Comparison of ENCODE assay signal across 21 mouse cellular contexts in the genomic region with DNA sequence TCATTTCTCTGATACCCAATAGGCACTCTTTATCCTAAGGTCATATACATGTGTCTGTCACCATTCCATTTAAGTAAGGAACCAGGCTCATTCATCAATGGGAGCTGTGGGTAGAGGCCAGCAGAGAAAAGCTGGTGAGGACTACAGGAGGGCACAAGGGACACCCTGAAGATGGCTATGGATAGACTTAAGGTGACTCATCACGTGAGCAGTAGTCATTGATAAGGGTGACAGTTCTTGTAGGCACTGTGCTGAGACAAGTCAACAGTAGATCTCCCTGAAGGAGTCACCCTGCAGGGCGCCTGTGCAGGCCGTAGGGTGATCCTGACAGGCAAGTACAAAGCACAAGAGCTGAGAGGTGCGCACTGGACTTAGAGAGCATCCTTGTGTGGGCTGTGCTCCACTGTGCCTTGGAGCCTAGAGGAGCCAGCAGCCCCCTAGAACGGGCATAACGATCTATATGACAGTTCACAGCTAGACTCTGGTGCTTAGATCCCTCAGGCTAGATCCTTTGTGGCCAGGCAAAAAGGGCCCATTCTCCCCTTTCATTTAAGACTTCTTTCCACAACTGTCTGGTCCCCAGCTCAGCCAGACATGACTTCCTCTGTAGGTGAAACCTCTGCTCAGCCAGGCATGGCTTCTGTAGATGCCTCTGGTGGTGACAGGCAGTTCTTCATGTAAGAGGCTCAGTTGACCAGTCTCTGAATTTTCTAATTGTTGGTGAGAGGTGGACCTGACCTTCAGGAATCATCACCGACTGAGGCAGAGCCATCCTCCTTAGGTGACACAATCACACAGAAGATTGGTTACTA.
DNase-seq lines count a peak whose midpoint lies in the region; ATAC-seq and TF ChIP-seq lines count a peak whose summit lies in the region.
"Had no signal": no experiment of that assay in that cellular context is flagged by ENCODE, and none has a peak within 500 bp of the region (broad histone marks: within the 10 kb centered on the region; RNA-seq: fewer than 3 reads in every experiment).

No protein-coding gene starts in this region.

- no peak for DNase-seq in kidney, postnatal 0 days (ENCODE audit: low spot score)
- DNase-seq in kidney, postnatal 10 days = no peak
- DNase-seq in CD4-positive helper T cell, adult 2 months (ENCODE audit: low read depth, low spot score) = peak; percentile 33
- DNase-seq in induced T-regulatory cell, adult 2 months (ENCODE audit: low read depth) = peak; percentile 49
- DNase-seq in spleen, postnatal 36 days (ENCODE audit: low spot score in 2 of 2) = peak; percentile 76 to 78
- DNase-seq in right cerebral cortex, postnatal 10 days (ENCODE audit: low spot score in 2 of 2) = no peak
- DNase-seq in ovary, postnatal 10 days (ENCODE audit: low spot score) = no peak
- DNase-seq: adrenal gland, adult 8-10 months; cerebellum, adult 11 months; cerebellum, postnatal 25 days; forebrain, postnatal 0 days; heart, postnatal 10 days; kidney, adult 9 months; midbrain, embryonic 14.5 days; right cerebral cortex, postnatal 25 days had no signal

- H3K27me3 ChIP-seq in kidney, postnatal 0 days (ENCODE audit: insufficient read depth, low read length) = no peaks in the 10 kb centered on the region
- H3K27me3 ChIP-seq: intestine, embryonic 15.5 days; limb, embryonic 15.5 days had no signal

- no peaks in the 10 kb centered on the region for H3K4me1 ChIP-seq in kidney, postnatal 0 days (replicated peaks; ENCODE audit: insufficient read depth, low read length)
- H3K4me1 ChIP-seq: intestine, embryonic 15.5 days; limb, embryonic 15.5 days had no signal

- no peak for ATAC-seq in kidney, postnatal 0 days (replicated peaks; ENCODE audit: low FRiP score, low read depth)
- ATAC-seq: forebrain, postnatal 0 days; intestine, embryonic 15.5 days had no signal

- H3K9ac ChIP-seq in kidney, postnatal 0 days (ENCODE audit: low read depth, low read length) = no peak overlapping the region
- H3K9ac ChIP-seq: forebrain, postnatal 0 days; intestine, embryonic 15.5 days; limb, embryonic 15.5 days had no signal

- no peak overlapping the region for H3K4me2 ChIP-seq in kidney, postnatal 0 days (ENCODE audit: low read length)
- H3K4me2 ChIP-seq: heart, embryonic 11.5 days; intestine, embryonic 15.5 days; limb, embryonic 15.5 days had no signal

- no peak overlapping the region for H3K4me3 ChIP-seq in kidney, postnatal 0 days (replicated peaks; ENCODE audit: low read depth, low read length)
- H3K4me3 ChIP-seq: forebrain, embryonic 10.5 days; intestine, embryonic 15.5 days; limb, embryonic 15.5 days; megakaryocyte, embryonic 14.5 days; myocyte had no signal

- H3K9me3 ChIP-seq in kidney, postnatal 0 days (replicated peaks; ENCODE audit: low read length) = no peaks in the 10 kb centered on the region
- H3K9me3 ChIP-seq: forebrain, embryonic 10.5 days; intestine, embryonic 15.5 days; limb, embryonic 15.5 days had no signal

- WGBS in kidney, postnatal 0 days = 83% methylated on average over 7 of the region's 7 CpGs

- H3K27ac ChIP-seq in kidney, postnatal 0 days = no peak overlapping the region
- H3K27ac ChIP-seq: forebrain, embryonic 10.5 days; intestine, embryonic 15.5 days; limb, embryonic 15.5 days had no signal

- no peaks in the 10 kb centered on the region for H3K36me3 ChIP-seq in kidney, postnatal 0 days (ENCODE audit: insufficient read depth, low read length)
- H3K36me3 ChIP-seq: forebrain, embryonic 10.5 days; intestine, embryonic 15.5 days; limb, embryonic 15.5 days had no signal

- TF ChIP-seq CTCF in kidney, postnatal 0 days (IDR thresholded peaks at IDR 0.05; ENCODE audit: low read depth) = peak; percentile 14; the same call in 1 of the 2 replicates

Comparison
In these comparisons a context has a peak if more than half of its experiments do, and no peak if none do; other contexts are left out.
1. DNase-seq: peak in CD4-positive helper T cell, adult 2 months (single experiment), induced T-regulatory cell, adult 2 months (single experiment) and spleen, postnatal 36 days (2 of 2); none in kidney, postnatal 0 days (single experiment), kidney, postnatal 10 days (single experiment), right cerebral cortex, postnatal 10 days (0 of 2) and ovary, postnatal 10 days (single experiment).